Mouse (Mus musculus): ENCODE results near the gene Myh7.

DNA sequence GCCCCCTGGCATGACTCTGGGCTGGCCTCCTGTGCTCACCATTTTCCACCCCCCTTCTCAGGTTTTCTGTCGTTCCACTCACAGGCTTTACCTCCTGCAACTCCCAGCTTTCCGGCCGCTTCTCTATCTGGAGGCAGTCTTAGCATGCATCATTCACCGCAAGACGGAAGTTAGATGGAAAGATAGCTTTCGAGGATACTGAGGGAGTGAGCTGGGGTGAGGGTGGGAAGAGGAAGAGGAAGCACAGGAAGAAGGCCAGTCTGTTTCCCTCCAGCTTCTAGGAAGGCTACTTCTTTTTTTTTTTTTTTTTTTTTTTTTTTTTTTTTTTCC is 57.6 kb downstream of the Myh7 start:
- TF ChIP-seq POLR2A (IDR thresholded peaks at IDR 0.05; ENCODE audit: borderline replicate concordance, low read depth, low read length) = no peak
- no peak for TF ChIP-seq CTCF (IDR thresholded peaks at IDR 0.05; ENCODE audit: low read depth, low read length)
